Mouse (Mus musculus) limb, embryonic 11.5 days (tissue): Measurements from ENCODE around the gene Nrxn2. TPM values are rescaled to one million over a fixed set of nuclear protein-coding genes. Genes with fewer than 3 reads are reported as not detected.

Experiments
- ATAC-seq: fragments of 200-750 bp; cut with Nextera tagmentation; 2 replicates; pipeline ENCODE4 v1.8.0; 2017; ENCODE audit warnings: low read depth; ENCODE audit not compliant: insufficient number of reproducible peaks, low FRiP score, low TSS enrichment
- DNase-seq: peaks from one replicate; pipeline ENCODE4 v3.0.0-alpha.2; 2015; ENCODE audit warnings: low spot score
- H3K27ac ChIP-seq: fragments of 300-500 bp; sonication (generic); replicated peaks from 2 replicates; pipeline ENCODE4 v1.5.1; 2014; ENCODE audit warnings: low read depth, mild to moderate bottlenecking, low read length
- H3K27me3 ChIP-seq: fragments of 300-500 bp; sonication (generic); 2 replicates; pipeline ENCODE4 v1.6.1; 2014; ENCODE audit warnings: mild to moderate bottlenecking, low read length, mixed read lengths; ENCODE audit not compliant: control insufficient read depth, insufficient read depth
- H3K36me3 ChIP-seq: fragments of 300-500 bp; sonication (generic); 2 replicates; pipeline ENCODE4 v1.6.1; 2014; ENCODE audit warnings: mild to moderate bottlenecking, low read length, moderate library complexity, mixed read lengths; ENCODE audit not compliant: control insufficient read depth, insufficient read depth
- H3K4me1 ChIP-seq: fragments of 300-500 bp; sonication (generic); 2 replicates; pipeline ENCODE4 v1.6.1; 2014; ENCODE audit warnings: low read length, mixed read lengths; ENCODE audit not compliant: control insufficient read depth, insufficient read depth
- H3K4me2 ChIP-seq: fragments of 300-500 bp; sonication (generic); 2 replicates; pipeline ENCODE4 v1.6.1; 2014; ENCODE audit warnings: low read depth, mild to moderate bottlenecking, moderate library complexity; ENCODE audit not compliant: severe bottlenecking
- H3K4me3 ChIP-seq: fragments of 300-500 bp; sonication (generic); 2 replicates; pipeline ENCODE4 v1.5.1; 2014; ENCODE audit warnings: low read depth, low read length
- H3K9ac ChIP-seq: fragments of 300-500 bp; sonication (generic); 2 replicates; pipeline ENCODE4 v1.6.1; 2014; ENCODE audit warnings: mild to moderate bottlenecking, low read length
- H3K9me3 ChIP-seq: fragments of 300-500 bp; sonication (generic); 2 replicates; pipeline ENCODE4 v1.6.1; 2016; ENCODE audit warnings: low read length; ENCODE audit not compliant: control insufficient read depth
- WGBS: fragments of 180-500 bp; shearing (Covaris S2); extraction: QIAGEN DNeasy Blood & Tissue Kit; methylation state at CpG from one replicate; pipeline ENCODE4 v1.1.7; 2014; 5-methylcytosine and 5-hydroxymethylcytosine counted together
- microRNA-seq: library from miRNA; unstranded; fragments of <30 nt; microRNA quantifications from one replicate; pipeline ENCODE4, GENCODE M21; 2016
- polyA plus RNA-seq: library from polyadenylated mRNA; unstranded; fragments of >200 nt; fragmentation: Nextera tagmentation; extraction: Ambion mirVana; gene quantifications from 2 replicates; pipeline ENCODE4 v1.2.1, GENCODE M21; 2014

The Nrxn2 gene
- polyA plus RNA-seq, 1 experiment from 2014 or later: 1.1 TPM

GRCm38 (mm10) chr19:6560246-6560815 lies 141.8 kb downstream of the Nrxn2 start:
- Histone ChIP-seq H3K4me1 (no peaks in the 10 kb centered on the region), H3K9me3 (no peaks in the 10 kb centered on the region), H3K27ac (no peak overlapping the region), H3K27me3 (no peaks in the 10 kb centered on the region), H3K9ac (no peak overlapping the region), H3K4me3 (no peak overlapping the region), H3K36me3 (no peaks in the 10 kb centered on the region), H3K4me2 (no peak overlapping the region; the same call in 1 of the 2 replicates)
- ATAC-seq (no peak), DNase-seq (no peak)
- WGBS: 58% methylated on average over 7 of the region's 7 CpGs

- H3K4me2 ChIP-seq: no peak overlapping the region
- no peaks in the 10 kb centered on the region for H3K4me1 ChIP-seq
- no peak overlapping the region for H3K27ac ChIP-seq
- no peak overlapping the region for H3K9ac ChIP-seq
- no peak overlapping the region for H3K4me3 ChIP-seq
- ATAC-seq (no peak), DNase-seq (no peak)
- H3K9me3 ChIP-seq: no peaks in the 10 kb centered on the region
- 87% methylated on average over 6 of the region's 6 CpGs for WGBS
- H3K36me3 ChIP-seq: no peaks in the 10 kb centered on the region
- no peaks in the 10 kb centered on the region for H3K27me3 ChIP-seq
Observed at GRCm38 (mm10) chr19:6565136-6565535, 146.6 kb downstream of the Nrxn2 start.

GRCm38 (mm10) chr19:6566450-6566849 lies 147.9 kb downstream of the Nrxn2 start:
- H3K27ac ChIP-seq: no peak overlapping the region
- no peak overlapping the region for H3K9ac ChIP-seq
- ATAC-seq (no peak), DNase-seq (no peak)
- H3K4me2 ChIP-seq: no peak overlapping the region
- H3K36me3 ChIP-seq: no peaks in the 10 kb centered on the region
- no peaks in the 10 kb centered on the region for H3K9me3 ChIP-seq
- no peaks in the 10 kb centered on the region for H3K4me1 ChIP-seq
- no peak overlapping the region for H3K4me3 ChIP-seq
- no peaks in the 10 kb centered on the region for H3K27me3 ChIP-seq
- WGBS: 93% methylated on average over 2 of the region's 2 CpGs

GRCm38 (mm10) chr19:6569021-6569420 lies 150.5 kb downstream of the Nrxn2 start:
- Histone ChIP-seq H3K36me3 (no peaks in the 10 kb centered on the region), H3K9ac (no peak overlapping the region), H3K4me1 (no peaks in the 10 kb centered on the region), H3K9me3 (no peaks in the 10 kb centered on the region), H3K27ac (no peak overlapping the region), H3K27me3 (no peaks in the 10 kb centered on the region), H3K4me3 (no peak overlapping the region), H3K4me2 (no peak overlapping the region)
- DNase-seq (no peak), ATAC-seq (no peak)
- 70% methylated on average over 5 of the region's 5 CpGs for WGBS

GRCm38 (mm10) chr19:6569561-6569960 lies 151.0 kb downstream of the Nrxn2 start:
- WGBS: 39% methylated on average over 5 of the region's 5 CpGs
- Histone ChIP-seq H3K9me3 (no peaks in the 10 kb centered on the region), H3K4me1 (no peaks in the 10 kb centered on the region), H3K27me3 (no peaks in the 10 kb centered on the region), H3K4me3 (no peak overlapping the region), H3K4me2 (no peak overlapping the region), H3K9ac (no peak overlapping the region), H3K36me3 (no peaks in the 10 kb centered on the region), H3K27ac (no peak overlapping the region)
- ATAC-seq (no peak), DNase-seq (no peak)

GRCm38 (mm10) chr19:6571476-6571875 lies 152.9 kb downstream of the Nrxn2 start:
- H3K4me3 ChIP-seq: no peak overlapping the region
- ATAC-seq (no peak), DNase-seq (no peak)
- 83% methylated on average over 5 of the region's 5 CpGs for whole genome bisulfite sequencing
- no peak overlapping the region for H3K27ac ChIP-seq
- H3K27me3 ChIP-seq: no peaks in the 10 kb centered on the region
- H3K9ac ChIP-seq: no peak overlapping the region
- H3K4me2 ChIP-seq: no peak overlapping the region
- H3K4me1 ChIP-seq: no peaks in the 10 kb centered on the region
- no peaks in the 10 kb centered on the region for H3K9me3 ChIP-seq
- no peaks in the 10 kb centered on the region for H3K36me3 ChIP-seq

GRCm38 (mm10) chr19:6572001-6572400 lies 153.5 kb downstream of the Nrxn2 start:
- Histone ChIP-seq H3K4me1 (no peaks in the 10 kb centered on the region), H3K9me3 (no peaks in the 10 kb centered on the region), H3K36me3 (no peaks in the 10 kb centered on the region)

More at GRCm38 (mm10) chr19:6572001-6572400, 153.5 kb downstream of the Nrxn2 start:
- 28% methylated on average over 4 of the region's 4 CpGs for WGBS
- H3K9ac ChIP-seq: no peak overlapping the region
- H3K4me3 ChIP-seq: no peak overlapping the region
- no peak overlapping the region for H3K27ac ChIP-seq
- DNase-seq: no peak
- no peak overlapping the region for H3K4me2 ChIP-seq
- H3K27me3 ChIP-seq: no peaks in the 10 kb centered on the region
- no peak for ATAC-seq

Small RNAs within 50 kb of the gene (microRNA-seq; reads per million reads assigned to microRNA genes)
- not detected for gene Gm26460

Other genes with a start within 250 kb of the Nrxn2 start
- not detected in 2 replicates for gene Majin, start 234.3 kb upstream of the Nrxn2 start, polyA plus RNA-seq
- gene Gpha2, start 192.4 kb upstream of the Nrxn2 start, polyA plus RNA-seq: 2.0 and 2.4 TPM in 2 replicates
- 18.6 and 19.2 TPM in 2 replicates for gene Ppp2r5b, start 182.9 kb upstream of the Nrxn2 start, polyA plus RNA-seq
- gene Atg2a, start 177.1 kb upstream of the Nrxn2 start, polyA plus RNA-seq: 8.9 and 10.5 TPM in 2 replicates
- 56.1 and 59.3 TPM in 2 replicates for gene Ehd1, start 142.0 kb upstream of the Nrxn2 start, polyA plus RNA-seq
- 0.54 and 0.69 TPM in 2 replicates for gene Cdc42bpg, start 112.3 kb upstream of the Nrxn2 start, polyA plus RNA-seq
- gene Men1, start 83.8 kb upstream of the Nrxn2 start, polyA plus RNA-seq: 65.3 and 66.7 TPM in 2 replicates
- gene Map4k2, start 77.6 kb upstream of the Nrxn2 start, polyA plus RNA-seq: 6.8 and 7.3 TPM in 2 replicates
- 209 and 228 TPM in 2 replicates for gene Sf1, start 55.0 kb upstream of the Nrxn2 start, polyA plus RNA-seq
- gene Pygm, start 34.3 kb upstream of the Nrxn2 start, polyA plus RNA-seq: 1.8 and 2.0 TPM in 2 replicates
- 12.8 and 15.0 TPM in 2 replicates for gene Rasgrp2, start 19.4 kb upstream of the Nrxn2 start, polyA plus RNA-seq
- gene Slc22a12, start 124.3 kb downstream of the Nrxn2 start, polyA plus RNA-seq: not detected in 2 replicates